In genomic region chr4:134467435-134468214, GRCm38 (mm10) we compare ENCODE assay signal across 8 mouse cellular contexts. TPM values are rescaled to one million over a fixed set of nuclear protein-coding genes. Genes with fewer than 3 reads are reported as not detected.
A peak's percentile ranks its signal among the peaks of the same experiment; 100 is the strongest.
DNase-seq lines count a peak whose midpoint lies in the region; ATAC-seq and TF ChIP-seq lines count a peak whose summit lies in the region.

No protein-coding gene starts in this region.

- peaks cover 5% of the 10 kb centered on the region; the same call in 1 of the 2 replicates for H3K9me3 ChIP-seq in erythroblast, embryonic 14.5 days (ENCODE audit: control insufficient read depth, low read length)
- H3K9me3 ChIP-seq in hindbrain, embryonic 14.5 days (ENCODE audit: control insufficient read depth, low read length) = no peaks in the 10 kb centered on the region
- no peaks in the 10 kb centered on the region for H3K9me3 ChIP-seq in lung, embryonic 14.5 days (ENCODE audit: low read depth, low read length)

- H3K4me2 ChIP-seq in hindbrain, embryonic 14.5 days (replicated peaks) = peak overlapping the region; percentile 67
- H3K4me2 ChIP-seq in lung, embryonic 14.5 days = peak overlapping the region; percentile 96

- peak; percentile 98 for DNase-seq in R1 (ENCODE audit: low read depth, low spot score)
- DNase-seq in hindbrain, embryonic 14.5 days (ENCODE audit: low spot score) = peak; percentile 71
- DNase-seq in lung, embryonic 14.5 days = peak; percentile 68
- peak; percentile 84 for DNase-seq in retina, postnatal 1 day
- DNase-seq in urinary bladder, adult 2 months (ENCODE audit: low spot score) = no peak
- DNase-seq in testis, postnatal 10 days (ENCODE audit: low spot score) = no peak

- H3K4me1 ChIP-seq in erythroblast, embryonic 14.5 days (ENCODE audit: control insufficient read depth) = peaks cover 35% of the 10 kb centered on the region
- H3K4me1 ChIP-seq in hindbrain, embryonic 14.5 days (replicated peaks; ENCODE audit: control insufficient read depth, insufficient read depth, low read length) = peaks cover 42% of the 10 kb centered on the region
- 0 out of 2 replicates have a peak, but pooled peaks cover 3% of the 10 kb centered on the region for H3K4me1 ChIP-seq in lung, embryonic 14.5 days (ENCODE audit: insufficient read depth)

- peak overlapping the region; percentile 96 for H3K27ac ChIP-seq in hindbrain, embryonic 14.5 days
- H3K27ac ChIP-seq in lung, embryonic 14.5 days (ENCODE audit: low read depth) = peak overlapping the region; percentile 66

- TF ChIP-seq CTCF in C2C12 (IDR thresholded peaks at IDR 0.05; ENCODE audit: control insufficient read depth, insufficient read depth, insufficient read length) = no peak
- TF ChIP-seq CTCF in lung, embryonic 14.5 days (IDR thresholded peaks at IDR 0.05; ENCODE audit: low read depth) = no peak

- peak overlapping the region; percentile 84 for H3K9ac ChIP-seq in hindbrain, embryonic 14.5 days
- H3K9ac ChIP-seq in lung, embryonic 14.5 days = peak overlapping the region; percentile 64

- H3K4me3 ChIP-seq in C2C12 (ENCODE audit: insufficient read depth, poor library complexity, severe bottlenecking) = peak overlapping the region; percentile 25
- peak overlapping the region; percentile 95 for H3K4me3 ChIP-seq in erythroblast, embryonic 14.5 days (replicated peaks)
- H3K4me3 ChIP-seq in hindbrain, embryonic 14.5 days (replicated peaks; ENCODE audit: low read length) = peak overlapping the region; percentile 72
- H3K4me3 ChIP-seq in lung, embryonic 14.5 days (ENCODE audit: low read depth, low read length) = peak overlapping the region; percentile 92

- peaks cover 15% of the 10 kb centered on the region for H3K79me3 ChIP-seq in C2C12 (ENCODE audit: low read depth)

- under 1% methylated on average over 31 of the region's 31 CpGs for WGBS in hindbrain, embryonic 14.5 days
- under 1% methylated on average over 31 of the region's 31 CpGs for WGBS in lung, embryonic 14.5 days

- H3K27me3 ChIP-seq in C2C12 (ENCODE audit: control insufficient read depth, insufficient read depth, insufficient read length) = no peaks in the 10 kb centered on the region
- peaks cover 24% of the 10 kb centered on the region for H3K27me3 ChIP-seq in erythroblast, embryonic 14.5 days (ENCODE audit: control insufficient read depth)
- no peaks in the 10 kb centered on the region for H3K27me3 ChIP-seq in hindbrain, embryonic 14.5 days (ENCODE audit: control insufficient read depth, insufficient read depth, low read length)
- H3K27me3 ChIP-seq in lung, embryonic 14.5 days (ENCODE audit: insufficient read depth, low read length) = no peaks in the 10 kb centered on the region

- H3ac ChIP-seq in C2C12 (ENCODE audit: control insufficient read depth, insufficient read length, low read depth) = peak overlapping the region; percentile 72

- peak; percentile 28 for ATAC-seq in hindbrain, embryonic 14.5 days (ENCODE audit: low FRiP score)
- ATAC-seq in lung, embryonic 14.5 days (ENCODE audit: insufficient read depth) = peak; percentile 31

- peaks cover 20% of the 10 kb centered on the region for H3K36me3 ChIP-seq in C2C12 (ENCODE audit: control insufficient read depth, insufficient read depth)
- peaks cover 29% of the 10 kb centered on the region for H3K36me3 ChIP-seq in erythroblast, embryonic 14.5 days (ENCODE audit: control insufficient read depth)
- peaks cover 20% of the 10 kb centered on the region for H3K36me3 ChIP-seq in hindbrain, embryonic 14.5 days (replicated peaks; ENCODE audit: control insufficient read depth, insufficient read depth)
- peaks cover 25% of the 10 kb centered on the region for H3K36me3 ChIP-seq in lung, embryonic 14.5 days (ENCODE audit: insufficient read depth)

- peaks cover 27% of the 10 kb centered on the region for H3K79me2 ChIP-seq in C2C12 (ENCODE audit: control insufficient read depth, insufficient read depth)

TF ChIP-seq in C2C12, 6 proteins besides CTCF, POLR2A, EP300 and RAD21:
- TF ChIP-seq MYOG (IDR thresholded peaks at IDR 0.05; ENCODE audit: control insufficient read depth, extremely low read depth, insufficient read length) (no peak), FOSL1 (IDR thresholded peaks at IDR 0.05; ENCODE audit: insufficient read depth, low read length, poor library complexity, severe bottlenecking) (no peak), MYOD1 (IDR thresholded peaks at IDR 0.05; ENCODE audit: control insufficient read depth, insufficient read length, low read depth) (no peak), CEBPB (IDR thresholded peaks at IDR 0.05; ENCODE audit: low read depth) (no peak), USF1 (IDR thresholded peaks at IDR 0.05; ENCODE audit: low read depth) (no peak), MAX (IDR thresholded peaks at IDR 0.05) (no peak)
TF ChIP-seq in C2C12: peak in this region for 0.

RNA-seq across cellular contexts. Expression of gene Stmn1, which starts 0.5 kb away (rescaled TPM):
- polyA plus RNA-seq in C2C12 (2012; fragmentation: generic; extraction: Trizol) = 349 TPM
- polyA plus RNA-seq in erythroblast, embryonic 14.5 days (2012) = 45.6 and 68.9 TPM in 2 replicates
- 5,273 and 5,278 TPM in 2 replicates for polyA plus RNA-seq in hindbrain, embryonic 14.5 days (2014; fragmentation: Nextera tagmentation; extraction: Ambion mirVana)
- polyA plus RNA-seq in lung, embryonic 14.5 days (2014; fragmentation: Nextera tagmentation; extraction: Ambion mirVana) = 1,723 and 1,772 TPM in 2 replicates
- 67.0 and 104 TPM in 2 replicates for polyA plus RNA-seq in urinary bladder, adult 2 months (2012; rRNA removed)

RNA-seq across cellular contexts. Expression of gene Paqr7, which starts 28.9 kb away (rescaled TPM):
- 5.1 TPM for polyA plus RNA-seq in C2C12 (2012; fragmentation: generic; extraction: Trizol)
- polyA plus RNA-seq in erythroblast, embryonic 14.5 days (2012) = 0.10 TPM in 1 of 2 replicates, not detected in the other
- 11.5 and 12.4 TPM in 2 replicates for polyA plus RNA-seq in hindbrain, embryonic 14.5 days (2014; fragmentation: Nextera tagmentation; extraction: Ambion mirVana)
- polyA plus RNA-seq in lung, embryonic 14.5 days (2014; fragmentation: Nextera tagmentation; extraction: Ambion mirVana) = 1.1 TPM in 2 replicates
- 40.0 and 42.7 TPM in 2 replicates for polyA plus RNA-seq in urinary bladder, adult 2 months (2012; rRNA removed)

RNA-seq across cellular contexts. Expression of gene Aunip, which starts 43.2 kb away (rescaled TPM):
- 14.9 TPM for polyA plus RNA-seq in C2C12 (2012; fragmentation: generic; extraction: Trizol)
- 0.18 and 0.29 TPM in 2 replicates for polyA plus RNA-seq in erythroblast, embryonic 14.5 days (2012)
- 0.40 and 0.91 TPM in 2 replicates for polyA plus RNA-seq in hindbrain, embryonic 14.5 days (2014; fragmentation: Nextera tagmentation; extraction: Ambion mirVana)
- polyA plus RNA-seq in lung, embryonic 14.5 days (2014; fragmentation: Nextera tagmentation; extraction: Ambion mirVana) = 9.6 and 10.7 TPM in 2 replicates
- 0.44 and 0.72 TPM in 2 replicates for polyA plus RNA-seq in urinary bladder, adult 2 months (2012; rRNA removed)

Comparison
In these comparisons a context has a peak if more than half of its experiments do, and no peak if none do; other contexts are left out.
1. H3K4me3 ChIP-seq: peak in every context shown above with its lines; median percentile 95 in erythroblast, embryonic 14.5 days; 92 in lung, embryonic 14.5 days; 72 in hindbrain, embryonic 14.5 days; 25 in C2C12.
2. DNase-seq: peak in R1 (single experiment), hindbrain, embryonic 14.5 days (single experiment), lung, embryonic 14.5 days (single experiment) and retina, postnatal 1 day (single experiment); none in urinary bladder, adult 2 months (single experiment) and testis, postnatal 10 days (single experiment).